8 mouse cellular contexts compared by ENCODE assay signal in the genomic region with DNA sequence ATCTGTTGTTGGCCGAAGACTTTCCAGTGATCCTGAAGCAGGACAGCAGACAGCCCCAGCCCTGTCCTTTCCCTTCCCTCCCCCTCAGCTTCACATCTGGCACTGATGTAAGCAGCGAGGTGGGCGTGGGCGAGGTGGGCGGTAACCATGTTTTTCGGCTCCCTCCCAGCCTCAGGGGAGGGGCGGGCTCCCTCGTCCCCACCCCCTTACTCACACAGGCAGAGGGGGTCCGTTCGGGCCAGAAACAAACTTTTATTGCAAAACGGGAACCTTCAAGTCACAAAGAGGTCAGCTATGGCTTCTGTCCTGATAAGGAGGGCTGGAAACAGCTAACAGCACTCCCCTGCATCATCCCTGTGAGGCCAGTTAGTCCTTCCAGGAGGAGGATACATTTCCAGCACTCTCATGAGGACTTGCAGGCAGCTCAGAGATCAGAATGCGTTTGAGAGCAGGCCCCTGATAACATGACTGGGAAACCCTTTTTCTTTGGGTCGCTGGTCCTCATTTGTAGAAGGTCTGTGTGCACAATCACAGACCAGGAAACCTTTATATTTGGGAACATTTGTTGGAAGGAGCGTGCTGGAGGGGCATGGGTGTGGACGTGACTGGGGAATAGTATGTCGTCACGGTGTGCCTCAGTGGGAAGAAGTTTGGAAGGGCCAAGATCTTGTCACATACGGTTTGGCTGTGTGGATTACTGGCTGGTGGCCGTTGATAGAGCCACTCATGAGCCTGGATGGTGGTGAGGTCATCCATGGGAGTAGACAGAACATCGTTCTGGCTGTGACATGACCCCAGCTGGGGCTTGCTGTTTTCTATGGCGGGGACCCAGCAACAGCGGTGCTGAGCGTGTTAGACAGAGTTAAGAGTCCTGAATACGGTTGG. TPM values are rescaled to one million over a fixed set of nuclear protein-coding genes. Genes with fewer than 3 reads are reported as not detected.
DNase-seq lines count a peak whose midpoint lies in the region; ATAC-seq and TF ChIP-seq lines count a peak whose summit lies in the region.

No protein-coding gene starts in this region.

- peak overlapping the region; percentile 51 for H3K4me2 ChIP-seq in kidney, embryonic 15.5 days

- no peak overlapping the region for H3K9ac ChIP-seq in ES-E14 (ENCODE audit: insufficient read depth, low read depth, low read length, poor library complexity, severe bottlenecking)
- H3K9ac ChIP-seq in kidney, embryonic 15.5 days, result peak overlapping the region; percentile 24; the same call in 1 of the 2 replicates

- 22% methylated on average over 24 of the region's 24 CpGs for WGBS in heart, embryonic 10.5 days
- 24% methylated on average over 24 of the region's 24 CpGs for WGBS in kidney, embryonic 15.5 days

- H3K27ac ChIP-seq in ES-E14 (ENCODE audit: insufficient read depth, low read depth, low read length, poor library complexity, severe bottlenecking), result no peak overlapping the region
- peak overlapping the region; percentile 82 for H3K27ac ChIP-seq in heart, embryonic 10.5 days
- H3K27ac ChIP-seq in kidney, embryonic 15.5 days, result peak overlapping the region; percentile 88

- H3K9me3 ChIP-seq in ES-E14 (ENCODE audit: control insufficient read depth, insufficient read depth, low read depth, low read length), result no peaks in the 10 kb centered on the region
- 0 out of 2 replicates have a peak, but pooled peaks cover 3% of the 10 kb centered on the region for H3K9me3 ChIP-seq in heart, embryonic 10.5 days
- no peaks in the 10 kb centered on the region for H3K9me3 ChIP-seq in kidney, embryonic 15.5 days (replicated peaks)

- peak overlapping the region; percentile 16 to 20; a peak in 3 of 4 replicates for H3K4me3 ChIP-seq in ES-E14 (ENCODE audit: insufficient read depth in 1 of 2, low read depth in 1 of 2, low read length in 2 of 2, poor library complexity in 1 of 2, severe bottlenecking in 1 of 2)
- peak overlapping the region; percentile 51 for H3K4me3 ChIP-seq in heart, embryonic 10.5 days
- H3K4me3 ChIP-seq in kidney, embryonic 15.5 days (replicated peaks), result peak overlapping the region; percentile 21

- H3K27me3 ChIP-seq in heart, embryonic 10.5 days (ENCODE audit: insufficient read depth, poor library complexity, severe bottlenecking), result no peaks in the 10 kb centered on the region
- no peaks in the 10 kb centered on the region for H3K27me3 ChIP-seq in kidney, embryonic 15.5 days

- in situ Hi-C loops in ES-E14 (cut with MboI; ENCODE audit: low sequenced_read_pairs in 2 of 2, unreplicated experiment in 2 of 2), result loop anchor here in 1 of 2 experiments (10.0 kb wide), 1 partner anchor 48 kb away; a partner anchor contains a TSS

- ATAC-seq in kidney, embryonic 15.5 days (replicated peaks; ENCODE audit: low FRiP score), result peak; percentile 79
- ATAC-seq in cerebellum, adult (ENCODE audit: insufficient number of reproducible peaks, low FRiP score, low TSS enrichment), result no peak

- H3K4me1 ChIP-seq in ES-E14 (ENCODE audit: control insufficient read depth in 2 of 2, insufficient read depth in 2 of 2, low read length in 2 of 2, poor library complexity in 1 of 2), result peaks cover 0 to 18% of the 10 kb centered on the region in 2 experiments; a peak in 2 of 4 replicates
- H3K4me1 ChIP-seq in heart, embryonic 10.5 days, result peaks cover 18% of the 10 kb centered on the region
- H3K4me1 ChIP-seq in kidney, embryonic 15.5 days, result peaks cover 35% of the 10 kb centered on the region

- no peak for DNase-seq in ES-E14 (ENCODE audit: low read depth, low spot score)
- DNase-seq in embryo, embryonic 10.5 days (ENCODE audit: low spot score), result peak; percentile 80
- DNase-seq in heart, embryonic 10.5 days (ENCODE audit: low spot score), result peak; percentile 91
- DNase-seq in lung, postnatal 14 days, result peak; percentile 76
- DNase-seq in layer of hippocampus, adult 9-11 months, result no peak
- DNase-seq in right cerebral cortex, postnatal 36 days (ENCODE audit: low spot score in 2 of 2), result no peak

- H3K36me3 ChIP-seq in ES-E14 (ENCODE audit: control insufficient read depth, insufficient read depth, low read length, poor library complexity, severe bottlenecking), result no peaks in the 10 kb centered on the region
- no peaks in the 10 kb centered on the region for H3K36me3 ChIP-seq in heart, embryonic 10.5 days
- H3K36me3 ChIP-seq in kidney, embryonic 15.5 days, result no peaks in the 10 kb centered on the region

TF ChIP-seq in ES-E14, 5 proteins besides CTCF, POLR2A, EP300 and RAD21:
- TF ChIP-seq CHD2 (IDR thresholded peaks at IDR 0.05; ENCODE audit: low read depth, low read length), result no peak
- TF ChIP-seq ZC3H11A (IDR thresholded peaks at IDR 0.05; ENCODE audit: borderline replicate concordance, low read depth, low read length), result no peak
- TF ChIP-seq ZNF384 (IDR thresholded peaks at IDR 0.05; ENCODE audit: low read depth, low read length), result no peak
- no peak for TF ChIP-seq MAFK (IDR thresholded peaks at IDR 0.05; ENCODE audit: insufficient read depth, low read depth, low read length)
- TF ChIP-seq HCFC1 (IDR thresholded peaks at IDR 0.05; ENCODE audit: borderline replicate concordance, insufficient read depth, low read length), result no peak

RNA-seq across cellular contexts. Expression of a gene that starts 14.0 kb away (rescaled TPM):
- total RNA-seq in ES-E14 (2012; rRNA removed), result 27.1 and 56.5 TPM in 2 replicates
- 53.3 and 54.3 TPM in 2 replicates for polyA plus RNA-seq in heart, embryonic 10.5 days (2016; fragmentation: Nextera tagmentation; extraction: Ambion mirVana)
- 81.9 and 91.5 TPM in 2 replicates for polyA plus RNA-seq in kidney, embryonic 15.5 days (2015; fragmentation: Nextera tagmentation; extraction: Ambion mirVana)

RNA-seq across cellular contexts. Expression of a gene that starts 14.2 kb away (rescaled TPM):
- total RNA-seq in ES-E14 (2012; rRNA removed), result 11.2 and 12.9 TPM in 2 replicates
- 4.7 and 5.5 TPM in 2 replicates for polyA plus RNA-seq in heart, embryonic 10.5 days (2016; fragmentation: Nextera tagmentation; extraction: Ambion mirVana)
- 17.2 and 18.1 TPM in 2 replicates for polyA plus RNA-seq in kidney, embryonic 15.5 days (2015; fragmentation: Nextera tagmentation; extraction: Ambion mirVana)

RNA-seq across cellular contexts. Expression of a gene that starts 47.9 kb away (rescaled TPM):
- 67.1 and 69.0 TPM in 2 replicates for total RNA-seq in ES-E14 (2012; rRNA removed)
- polyA plus RNA-seq in heart, embryonic 10.5 days (2016; fragmentation: Nextera tagmentation; extraction: Ambion mirVana), result 45.3 and 54.6 TPM in 2 replicates
- 61.3 and 65.0 TPM in 2 replicates for polyA plus RNA-seq in kidney, embryonic 15.5 days (2015; fragmentation: Nextera tagmentation; extraction: Ambion mirVana)

Comparison
In these comparisons a context has a peak if more than half of its experiments do, and no peak if none do; other contexts are left out.
1. DNase-seq: peak in embryo, embryonic 10.5 days (single experiment), heart, embryonic 10.5 days (single experiment) and lung, postnatal 14 days (single experiment); none in ES-E14 (single experiment), layer of hippocampus, adult 9-11 months (single experiment) and right cerebral cortex, postnatal 36 days (0 of 2).
2. Peak in every context shown above with its lines, with median percentiles within 50 percentile points of each other: H3K4me3 ChIP-seq.